Mouse (Mus musculus) c-Kit-positive CD71-negative TER-119-negative erythroid progenitor cells, embryonic 14.5 days (primary cell): ENCODE results near the gene Nek9.
"Not testable (repeated sequence)": the region's sequence is repeated elsewhere in the genome, so short reads cannot be mapped to it uniquely, and the experiment has no call there.

Experiments
- DNase-seq: peaks from one replicate; pipeline ENCODE4 v3.0.0-alpha.2; 2013; ENCODE audit warnings: low read depth

The Nek9 gene

GRCm38 (mm10) chr12:85289157-85290000 is 49.8 kb downstream of the Nek9 start:
- DNase-seq = no peak

GRCm38 (mm10) chr12:85288486-85289156 is 50.5 kb downstream of the Nek9 start, which contains the start of gene Zc2hc1c:
Gene Zc2hc1c (plus strand): TSS chr12:85288591.
- DNase-seq = no peak

GRCm38 (mm10) chr12:85287809-85288485 is 51.2 kb downstream of the Nek9 start, which contains the start of gene Acyp1:
Gene Acyp1 (minus strand): TSS chr12:85288438.
- no peak for DNase-seq

- DNase-seq = no peak
Measured at GRCm38 (mm10) chr12:85286941-85287340, 52.2 kb downstream of the Nek9 start.

- DNase-seq = no peak
Measured at GRCm38 (mm10) chr12:85284996-85285395, 54.2 kb downstream of the Nek9 start.

- DNase-seq = no peak
Measured at GRCm38 (mm10) chr12:85284331-85284730, 54.8 kb downstream of the Nek9 start.

DNA sequence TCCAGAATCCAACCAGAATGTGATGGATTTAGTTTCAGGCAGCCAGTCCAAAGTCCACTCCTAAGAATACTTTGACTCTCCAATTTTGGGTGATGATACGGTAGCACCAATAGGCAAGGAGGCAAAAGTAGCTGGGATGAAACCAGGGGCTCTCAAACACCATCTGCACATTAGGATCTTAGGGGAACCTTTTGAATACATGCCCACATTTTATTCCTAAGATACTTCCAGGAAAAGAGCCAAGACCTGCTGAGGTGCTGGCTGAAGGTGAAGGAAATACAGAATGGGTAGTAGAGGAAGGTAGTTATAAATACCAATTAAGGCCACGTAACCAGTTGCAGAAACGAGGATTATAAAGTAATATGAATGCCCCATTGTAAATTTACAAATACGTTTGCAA is 57.4 kb downstream of the Nek9 start:
- DNase-seq = not testable (repeated sequence)

DNA sequence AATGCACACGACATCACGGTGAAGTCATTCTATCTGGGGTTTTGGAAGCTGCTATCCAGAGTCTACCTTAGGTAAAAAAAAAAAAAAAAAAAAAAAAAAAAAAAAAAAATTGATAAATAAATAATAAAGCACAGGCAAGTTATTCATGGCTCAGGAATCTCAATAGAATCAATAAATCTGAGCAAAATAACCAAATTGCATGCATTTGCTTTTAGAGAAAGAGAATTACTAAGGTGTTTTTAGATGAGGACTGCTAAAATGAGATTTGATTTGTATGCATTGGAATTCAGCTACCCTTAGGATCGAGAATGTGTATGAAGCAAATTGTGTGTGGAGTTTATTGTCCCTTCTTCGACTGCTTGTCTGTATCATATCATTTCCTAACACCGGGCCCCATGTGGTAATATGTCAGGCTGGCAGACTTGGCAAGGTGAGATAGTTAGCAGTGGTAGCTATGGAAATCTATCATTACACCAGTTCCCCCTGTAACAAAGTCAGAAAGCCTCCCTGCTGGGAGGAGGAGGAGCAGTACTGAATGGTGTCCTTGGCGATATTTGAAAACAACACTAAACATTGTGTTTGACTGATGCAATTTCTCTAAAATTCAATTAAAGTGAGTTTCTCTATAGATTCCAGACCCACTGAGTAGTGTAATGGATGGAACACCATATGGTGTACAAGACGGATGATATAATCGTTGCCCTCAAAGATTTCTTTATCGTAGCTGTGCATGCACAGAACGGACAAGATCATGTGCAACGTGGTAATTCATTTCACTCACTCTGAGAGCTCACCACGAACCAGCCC is 58.1 kb downstream of the Nek9 start:
- no peak for DNase-seq

DNA sequence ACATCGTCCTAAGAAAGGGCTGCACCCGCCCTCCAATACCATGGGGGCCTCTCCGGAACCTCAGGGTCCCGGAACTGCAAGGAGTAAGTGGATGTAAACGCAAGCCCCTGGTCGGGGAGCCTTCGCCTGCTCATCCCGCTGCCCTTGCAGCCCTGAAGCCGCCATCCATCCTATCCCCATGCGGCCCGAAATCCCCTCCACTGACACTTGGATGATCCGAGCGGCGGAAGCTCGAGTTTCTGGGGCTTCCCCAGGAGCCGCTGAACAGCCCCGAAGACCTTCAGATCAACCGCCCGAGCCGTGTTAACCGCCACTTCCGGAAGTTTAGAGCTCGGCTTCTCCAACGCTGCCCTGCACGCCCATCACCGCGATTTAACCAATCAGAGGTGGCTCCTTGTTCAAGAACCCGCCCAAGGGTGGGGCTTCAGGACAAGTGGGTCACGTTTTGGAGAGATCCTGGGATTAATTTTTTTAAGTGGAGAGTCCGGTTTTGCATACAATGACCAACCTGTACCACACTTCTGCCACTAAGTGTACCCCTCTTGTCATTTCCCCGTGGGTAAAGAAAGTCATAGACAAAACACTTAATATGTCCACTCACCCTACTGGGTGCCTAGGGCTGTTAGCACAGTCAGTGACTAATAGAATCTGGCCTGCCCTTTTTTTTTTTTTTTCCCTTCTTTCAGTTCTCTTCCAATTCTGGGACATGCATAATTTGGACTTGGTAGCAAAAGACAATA is 58.9 kb downstream of the Nek9 start:
- peak; percentile 95 for DNase-seq

GRCm38 (mm10) chr12:85279396-85280080 is 59.6 kb downstream of the Nek9 start:
- no peak for DNase-seq

- no peak for DNase-seq
Measured at GRCm38 (mm10) chr12:85278919-85279318, 60.2 kb downstream of the Nek9 start.

DNA sequence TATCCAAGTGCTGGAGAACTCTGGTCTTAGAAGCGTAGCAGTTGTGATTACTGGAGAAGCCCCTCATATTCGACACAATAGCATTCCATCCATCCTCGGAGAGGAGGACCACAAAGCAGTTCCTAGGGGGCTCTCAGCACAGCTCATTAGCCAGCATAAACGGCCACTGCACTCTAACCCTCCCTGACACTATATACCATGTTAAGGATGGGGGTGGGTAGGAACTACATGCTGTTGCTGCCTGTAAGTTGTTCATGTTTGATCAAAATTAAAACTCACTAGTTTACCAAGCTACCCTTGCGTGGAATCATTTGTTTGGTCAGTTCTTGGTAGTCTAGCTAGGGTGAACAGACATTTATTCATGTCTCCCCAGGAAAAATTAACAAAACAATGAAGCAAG is 62.9 kb downstream of the Nek9 start:
- no peak for DNase-seq

GRCm38 (mm10) chr12:85273508-85273907 is 65.7 kb downstream of the Nek9 start:
- DNase-seq = no peak

DNA sequence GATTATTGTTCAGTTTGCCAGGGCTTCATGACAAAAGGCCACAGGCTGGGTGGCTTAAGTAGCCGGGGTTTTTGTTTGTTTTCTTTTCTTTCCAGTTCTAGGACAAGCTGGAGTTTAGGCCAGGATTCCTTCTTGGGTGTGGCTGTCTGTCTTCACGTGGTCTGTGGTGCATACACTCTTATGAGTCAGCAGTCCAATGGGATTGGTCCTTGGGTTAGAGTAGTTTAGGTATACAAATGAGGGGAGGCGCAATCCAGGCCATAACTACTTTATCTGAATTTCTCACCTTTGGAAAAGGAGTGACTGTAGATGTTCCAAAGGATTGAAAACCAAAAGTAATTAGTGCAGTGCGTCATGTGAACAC is 67.3 kb downstream of the Nek9 start:
- no peak for DNase-seq

DNA sequence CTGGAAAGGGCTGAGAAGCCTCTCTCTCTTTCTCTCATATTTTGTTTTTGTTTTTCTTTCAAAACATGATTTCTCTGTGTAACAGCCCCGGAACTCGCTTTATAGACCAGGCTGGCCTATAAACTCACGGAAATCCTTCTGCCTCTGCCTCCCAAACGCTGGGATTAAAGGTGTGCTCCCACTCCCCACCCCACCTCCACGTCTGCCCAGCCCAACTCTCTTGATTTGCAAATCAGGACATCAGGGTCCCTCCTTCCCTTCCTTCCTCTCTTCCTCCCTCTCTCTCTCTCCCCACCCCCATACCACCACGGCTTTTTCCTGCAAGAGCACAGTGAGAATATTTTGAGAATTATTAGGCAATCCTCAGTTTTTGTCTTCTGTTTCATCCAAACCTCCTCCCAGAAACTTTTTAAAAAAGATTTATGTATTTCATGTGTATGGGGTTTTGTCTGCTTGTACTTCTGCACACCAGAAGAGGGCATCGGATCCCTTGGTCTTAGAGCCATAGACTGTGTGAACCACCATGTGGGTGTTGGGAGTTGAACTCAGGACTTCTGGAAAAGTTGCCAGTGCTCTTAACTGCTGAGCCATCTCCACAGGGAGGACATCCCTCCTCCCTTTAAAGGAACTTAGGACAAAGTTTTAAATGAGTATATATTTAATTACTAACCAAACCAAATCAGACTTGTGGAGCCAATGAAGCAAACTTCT is 67.9 kb downstream of the Nek9 start:
- no peak for DNase-seq

DNA sequence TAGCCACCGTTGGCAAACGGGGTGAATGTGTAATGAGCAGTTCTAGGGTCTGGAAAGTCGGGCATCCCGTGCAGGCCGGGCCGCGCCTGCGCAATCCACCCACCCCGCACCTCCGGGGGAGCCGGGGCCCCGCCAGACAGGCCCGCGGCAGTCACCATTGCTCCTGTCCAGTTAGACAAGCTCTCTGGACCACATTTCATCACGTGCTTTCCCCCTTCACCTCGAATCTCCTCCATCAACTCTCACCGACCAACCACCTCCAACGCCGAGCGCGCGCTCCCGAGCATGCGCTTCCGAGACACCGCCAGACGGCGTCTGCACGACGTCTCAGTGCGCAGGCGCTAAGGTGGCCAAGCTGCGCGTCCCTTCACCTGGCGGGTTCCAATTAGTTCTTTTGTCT is 68.8 kb downstream of the Nek9 start, which contains the start of gene Mlh3:
Mlh3 (minus strand) TSS at position 281 of the 400 bp plus-strand sequence.
- DNase-seq = no peak

- DNase-seq = no peak
Measured at GRCm38 (mm10) chr12:85269821-85270220, 69.3 kb downstream of the Nek9 start.

- no peak for DNase-seq
Measured at GRCm38 (mm10) chr12:85266248-85266647, 72.9 kb downstream of the Nek9 start.

- no peak for DNase-seq
Measured at GRCm38 (mm10) chr12:85264940-85265339, 74.2 kb downstream of the Nek9 start.

- no peak for DNase-seq
Measured at GRCm38 (mm10) chr12:85264531-85264930, 74.6 kb downstream of the Nek9 start.
